Mouse (Mus musculus) lung, adult 2 months (tissue): ENCODE data around the gene Pms1.

Source experiments
- CTCF ChIP-seq: fragments of 200-500 bp; IDR thresholded peaks from 2 replicates; pipeline ENCODE4 v1.5.1; 2011; ENCODE audit warnings: mild to moderate bottlenecking, low read length, control low read depth; ENCODE audit not compliant: insufficient read depth
- POLR2A ChIP-seq: fragments of 200-500 bp; IDR thresholded peaks from 2 replicates; pipeline ENCODE4 v1.6.1; 2011; ENCODE audit warnings: low read depth, mild to moderate bottlenecking, control low read depth, low read length, borderline replicate concordance; ENCODE audit errors: extremely low read depth

DNA sequence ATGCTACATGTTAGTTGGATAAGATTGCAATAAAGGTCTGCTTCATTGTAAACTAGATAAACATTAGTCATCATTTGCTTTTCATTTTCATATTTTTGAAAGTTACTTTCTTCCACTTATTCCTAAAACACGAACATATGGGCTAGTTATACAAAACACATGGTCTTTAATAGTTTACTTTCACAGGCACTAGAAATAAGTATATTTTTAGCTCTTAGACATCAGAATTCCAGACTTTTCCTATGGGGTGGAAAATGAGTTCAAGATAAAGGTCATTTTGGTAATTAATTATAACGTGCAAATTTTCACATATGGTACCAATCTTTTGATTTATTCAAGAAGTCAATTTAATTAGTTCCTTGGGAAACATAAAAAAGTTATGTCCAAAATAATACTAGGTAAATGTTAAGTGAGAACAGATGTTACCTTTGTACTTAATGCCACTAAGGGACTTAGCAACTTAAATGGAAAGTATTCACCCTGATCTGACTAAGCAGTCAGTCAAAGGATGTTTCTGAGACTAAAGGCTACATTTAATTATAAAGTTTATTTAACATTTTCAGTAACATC lies 95.1 kb downstream of the Pms1 start:
- no peak for TF ChIP-seq POLR2A
- no peak for TF ChIP-seq CTCF
